Mouse (Mus musculus): Measurements from ENCODE around the gene Grm2.
"Not testable (repeated sequence)": the region's sequence is repeated elsewhere in the genome, so short reads cannot be mapped to it uniquely, and the experiment has no call there.

- TF ChIP-seq POLR2A (IDR thresholded peaks at IDR 0.05; ENCODE audit: borderline replicate concordance, low read depth, low read length); CTCF (IDR thresholded peaks at IDR 0.05; ENCODE audit: low read depth, low read length): not testable (repeated sequence)
These were observed 60.5 kb downstream of the Grm2 start for GRCm38 (mm10) chr9:106595402-106595801.
